Mouse (Mus musculus) embryo, embryonic 10 days (tissue): ENCODE results near the gene Schip1.

Source experiments
- DNase-seq: peaks from one replicate; pipeline ENCODE4 v3.0.0-alpha.2; 2015; ENCODE audit warnings: low spot score

The Schip1 gene

GRCm38 (mm10) chr3:68617708-68618107, 553.1 kb downstream of the Schip1 start:
- no peak for DNase-seq

- DNase-seq: no peak
These were observed 554.5 kb downstream of the Schip1 start for GRCm38 (mm10) chr3:68619097-68619496.

DNA sequence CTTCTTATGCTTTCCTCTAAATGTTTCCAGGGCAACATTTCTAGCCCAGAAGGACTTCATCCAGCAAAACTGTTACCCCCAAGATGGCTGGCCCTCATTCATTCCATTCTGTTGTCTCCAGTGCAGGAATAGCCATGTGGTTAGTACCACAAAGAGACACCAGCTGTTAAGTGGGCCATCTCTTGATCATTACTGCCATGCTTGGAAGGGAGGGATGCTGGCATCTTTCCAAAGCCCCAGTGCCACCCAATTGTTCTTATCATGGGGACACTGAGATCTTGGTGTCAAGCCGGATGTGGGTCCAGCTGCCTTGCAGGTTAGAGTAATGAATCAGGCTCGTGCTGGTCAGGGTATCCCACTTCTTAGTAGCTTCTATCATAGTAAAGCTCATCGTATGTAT, 557.4 kb downstream of the Schip1 start:
- no peak for DNase-seq

- no peak for DNase-seq
These were observed 558.4 kb downstream of the Schip1 start for GRCm38 (mm10) chr3:68623036-68623435.

DNA sequence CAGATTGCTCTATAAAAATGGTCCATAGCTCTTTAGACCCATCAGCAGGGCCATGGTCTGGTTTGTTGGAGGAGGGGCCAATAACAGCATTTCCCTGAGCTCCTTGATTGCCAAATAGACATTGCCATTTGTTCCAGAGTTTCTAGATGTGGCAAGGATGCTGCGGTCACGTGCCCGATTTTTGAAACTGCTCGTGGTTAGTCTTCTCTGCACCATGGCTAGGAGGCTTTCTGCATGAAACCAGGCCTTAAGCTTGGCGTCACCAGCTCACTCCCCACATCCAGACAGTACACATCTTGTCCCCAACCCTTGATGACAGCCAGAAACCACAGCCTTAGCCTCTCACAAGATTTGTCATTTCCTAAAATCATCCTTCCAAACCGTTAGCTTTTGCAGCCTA, 559.9 kb downstream of the Schip1 start:
- DNase-seq: no peak

DNA sequence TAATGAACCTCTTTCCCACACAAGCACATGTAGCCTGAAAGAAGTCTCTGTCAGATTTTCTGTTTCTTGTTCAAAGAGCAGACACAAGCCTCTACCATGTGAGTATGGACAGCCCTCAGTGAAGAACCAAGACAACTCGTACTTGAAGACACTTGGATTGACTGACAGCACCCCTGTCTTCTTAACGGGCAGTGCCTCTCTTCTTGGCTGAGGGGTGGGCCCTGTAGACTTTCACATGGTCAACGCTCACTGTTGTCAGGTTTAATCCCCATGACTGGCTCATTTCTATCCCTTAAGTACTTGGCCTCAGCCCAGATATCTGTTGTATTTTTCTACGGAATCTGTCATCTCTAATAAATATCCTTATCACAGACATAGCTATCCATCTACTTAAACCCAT, 565.7 kb downstream of the Schip1 start:
- no peak for DNase-seq

GRCm38 (mm10) chr3:68630821-68631220, 566.2 kb downstream of the Schip1 start:
- no peak for DNase-seq

DNA sequence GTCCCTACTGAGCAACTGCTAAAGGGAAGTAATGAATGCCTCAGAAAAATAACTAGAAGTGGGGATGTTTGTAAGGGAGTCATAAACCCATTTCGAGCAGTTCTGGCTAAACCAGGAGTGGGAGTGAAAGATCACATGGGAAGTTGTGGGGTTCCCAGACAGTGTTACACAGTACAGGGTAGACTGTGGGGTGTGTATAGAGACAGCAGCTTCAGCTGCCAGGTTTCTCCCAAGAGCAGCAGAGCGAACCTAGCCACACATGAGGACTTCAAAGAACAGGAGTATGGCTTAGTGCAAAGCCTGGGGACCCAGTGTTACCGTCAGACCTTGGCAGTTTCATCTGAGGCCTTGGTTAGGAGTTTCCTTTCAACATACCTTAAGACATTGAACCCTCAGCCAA, 568.1 kb downstream of the Schip1 start:
- no peak for DNase-seq

- no peak for DNase-seq
These were observed 569.0 kb downstream of the Schip1 start for GRCm38 (mm10) chr3:68633577-68633976.

GRCm38 (mm10) chr3:68637960-68638359, 573.4 kb downstream of the Schip1 start:
- peak; percentile 10 for DNase-seq

GRCm38 (mm10) chr3:68638703-68639102, 574.1 kb downstream of the Schip1 start:
- no peak for DNase-seq

GRCm38 (mm10) chr3:68642935-68643334, 578.3 kb downstream of the Schip1 start:
- no peak for DNase-seq

DNA sequence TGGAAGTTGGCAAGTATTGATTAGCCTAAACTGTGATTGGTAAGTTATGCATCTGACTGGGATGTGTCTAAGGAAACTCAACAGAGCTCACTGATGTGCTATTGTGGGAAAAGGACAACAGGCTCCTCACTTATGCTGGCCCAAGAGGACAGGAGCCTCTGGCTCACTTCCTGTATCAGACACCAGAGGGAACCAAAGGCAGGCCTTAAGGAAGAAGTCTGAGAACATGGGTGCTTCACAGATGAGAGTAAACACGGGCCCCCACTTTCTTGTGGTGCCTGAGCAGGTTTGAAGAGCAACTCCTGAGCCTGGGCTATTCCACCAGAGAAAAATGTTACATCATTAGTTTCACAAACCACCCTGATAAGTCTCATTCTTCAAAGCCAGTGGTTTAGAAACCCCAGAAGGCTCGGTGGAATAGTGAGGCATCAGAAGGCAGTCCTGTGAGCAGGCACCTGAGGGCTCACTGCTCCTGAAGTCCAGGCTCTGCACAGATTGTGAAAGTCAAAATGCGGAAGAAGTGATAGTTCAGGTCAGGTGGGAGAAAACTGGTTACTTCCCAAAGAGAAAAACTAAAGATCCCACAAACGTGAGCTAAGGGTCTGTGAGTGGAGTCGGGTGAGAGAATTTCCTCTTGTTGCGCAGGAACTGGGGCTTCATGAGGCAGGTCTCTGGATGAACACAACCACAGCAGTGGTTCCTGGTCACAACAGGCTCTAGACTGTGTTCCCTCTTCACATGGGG, 582.0 kb downstream of the Schip1 start:
- DNase-seq: no peak

DNA sequence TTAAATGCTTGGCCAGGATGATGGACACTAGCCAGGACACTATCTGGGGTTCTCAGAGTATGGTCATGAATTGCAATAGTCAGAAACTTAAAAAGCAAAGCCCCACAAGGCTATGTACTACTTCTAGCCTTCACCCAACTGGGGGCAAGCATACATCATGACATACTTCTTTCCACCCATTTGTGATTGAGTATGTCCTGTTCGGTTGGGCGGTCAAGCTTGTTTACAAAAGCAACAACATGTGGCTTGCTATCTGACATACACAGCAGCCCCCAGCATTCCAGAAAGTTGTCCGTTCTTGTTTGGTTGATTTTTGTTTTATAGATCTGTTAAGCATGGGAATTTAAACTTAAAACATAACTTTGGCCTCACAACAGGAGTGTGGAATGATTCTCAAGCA, 582.7 kb downstream of the Schip1 start:
- DNase-seq: no peak

DNA sequence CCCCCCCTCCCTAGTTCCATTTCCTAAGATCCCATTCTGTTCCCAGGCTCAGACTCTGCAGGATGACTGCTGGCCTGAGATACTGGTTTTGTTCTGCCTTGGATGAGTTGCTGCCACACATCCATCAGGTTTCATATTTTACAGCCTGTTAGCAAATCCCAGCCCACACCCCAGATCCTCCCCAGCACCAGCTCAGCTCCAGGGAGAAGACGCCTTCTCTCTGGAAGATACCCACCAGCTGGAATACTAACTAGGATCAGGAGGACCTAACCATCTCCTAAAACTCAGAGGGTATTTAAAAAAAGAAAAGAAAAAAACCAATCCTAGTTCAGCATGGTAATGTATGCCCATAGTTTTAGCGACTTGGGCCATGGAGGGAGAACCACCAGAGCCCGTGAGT, 585.6 kb downstream of the Schip1 start:
- DNase-seq: no peak

- no peak for DNase-seq
These were observed 592.2 kb downstream of the Schip1 start for GRCm38 (mm10) chr3:68656607-68657352.

DNA sequence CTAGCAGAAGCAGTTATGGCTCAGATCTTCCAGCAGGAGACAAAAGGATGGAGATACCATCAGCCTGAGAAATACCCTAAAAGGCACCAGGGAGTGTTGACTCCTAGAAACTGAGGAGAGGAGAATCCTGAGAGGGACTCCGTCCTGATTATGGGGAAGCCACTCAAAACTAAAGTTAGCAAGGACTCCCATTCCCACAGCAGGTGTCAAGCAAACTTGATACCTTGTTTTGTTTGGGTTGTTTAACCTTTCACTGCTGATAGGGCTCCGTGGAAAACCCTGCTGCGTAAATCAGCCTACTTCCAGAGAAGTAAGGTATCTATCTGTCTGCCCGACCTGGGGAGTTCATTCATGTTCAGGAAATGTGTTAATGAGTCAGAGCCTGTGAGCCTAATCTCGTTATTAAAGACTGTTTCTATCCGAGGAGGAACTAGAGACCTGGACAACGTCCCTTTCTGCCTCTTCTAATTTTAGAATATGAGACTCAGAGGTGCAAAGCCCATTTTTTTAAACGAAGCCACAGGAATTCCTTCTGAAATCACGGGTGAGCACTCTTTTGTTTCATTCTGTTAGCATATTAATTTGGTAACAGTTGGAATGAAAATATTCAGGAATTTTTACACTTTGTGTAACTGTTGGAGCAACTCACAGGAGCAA, 593.1 kb downstream of the Schip1 start:
- DNase-seq: no peak

GRCm38 (mm10) chr3:68659996-68660395, 595.4 kb downstream of the Schip1 start:
- no peak for DNase-seq

- DNase-seq: no peak
These were observed 595.9 kb downstream of the Schip1 start for GRCm38 (mm10) chr3:68660538-68660937.

DNA sequence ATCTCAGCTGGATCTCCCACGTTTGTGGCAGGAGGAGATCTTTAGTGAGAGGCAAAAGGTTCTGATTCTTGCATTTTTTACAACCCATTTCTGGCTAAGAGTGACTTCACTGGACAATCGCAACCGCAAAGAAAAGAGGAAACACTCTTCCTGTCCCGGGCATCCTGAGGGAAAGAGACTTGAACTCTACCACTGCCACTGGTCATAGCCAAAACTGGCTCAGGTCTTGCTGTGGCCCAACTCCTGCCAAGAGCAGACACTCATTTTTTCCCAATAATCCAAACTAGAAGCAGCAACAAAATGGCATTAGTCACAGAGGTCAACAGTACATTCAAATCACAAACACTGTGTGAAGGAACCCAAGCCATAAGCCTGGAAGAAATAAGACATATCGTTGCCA, 597.8 kb downstream of the Schip1 start:
- DNase-seq: no peak

DNA sequence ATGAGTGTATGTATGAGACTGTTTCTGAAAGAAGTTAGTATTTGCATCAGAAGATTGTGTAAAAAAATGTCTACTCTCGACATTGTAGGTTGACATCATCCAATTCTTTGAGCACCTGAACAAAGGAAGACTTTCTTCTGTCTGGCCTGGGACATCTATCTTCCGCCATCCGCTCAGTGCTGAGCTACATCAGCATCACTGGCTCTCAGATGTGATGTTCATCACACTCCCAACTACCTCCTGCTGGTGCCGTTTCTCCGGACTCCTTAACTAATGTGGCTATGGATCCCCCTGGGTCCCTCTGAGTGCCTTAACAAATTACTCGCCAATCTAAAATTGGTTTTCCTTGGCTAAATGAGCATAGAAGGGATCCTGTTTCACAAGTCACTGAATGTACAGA, 599.7 kb downstream of the Schip1 start:
- no peak for DNase-seq

GRCm38 (mm10) chr3:68666377-68666776, 601.8 kb downstream of the Schip1 start:
- DNase-seq: no peak

DNA sequence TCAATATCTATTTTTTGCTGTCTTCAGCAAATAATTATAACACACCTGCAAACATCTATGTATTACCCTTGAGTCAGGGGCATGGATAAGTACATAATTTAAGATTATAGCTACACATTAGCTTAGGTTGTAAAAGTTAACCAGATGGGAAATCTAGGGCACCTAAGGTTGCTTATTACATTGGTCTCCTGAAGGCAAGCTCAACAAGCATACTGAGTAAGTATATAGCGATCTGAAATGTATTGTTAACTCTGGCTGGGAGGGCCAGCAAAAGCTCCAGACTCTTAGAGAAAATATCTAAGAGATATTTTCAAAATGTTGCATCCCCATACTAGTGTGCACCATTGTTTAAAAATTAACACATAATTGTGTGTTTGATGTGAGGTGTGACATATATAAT, 603.2 kb downstream of the Schip1 start:
- no peak for DNase-seq
